Mouse (Mus musculus) layer of hippocampus, postnatal 14 days (tissue): ENCODE results near the gene Sh3bp5. TPM values are rescaled to one million over a fixed set of nuclear protein-coding genes. Genes with fewer than 3 reads are reported as not detected.

Experiments used
- total RNA-seq, 2 experiments: library from RNA; stranded (reverse); gene quantifications; 2 replicates each; pipeline ENCODE4 v1.2.3; 2021

Gene Sh3bp5
- total RNA-seq, 2 experiments from 2014 or later = 137 to 160 TPM

Other genes with a start within 250 kb of the Sh3bp5 start
- gene Tnnc1, start 227.8 kb downstream of the Sh3bp5 start, total RNA-seq = 1 to 10 TPM in 1 of 2 experiments, under 1 TPM in 1; 0.85 to 3.7 TPM
- 100 to 1,000 TPM; 433 to 449 TPM for gene Nisch, start 219.1 kb downstream of the Sh3bp5 start, total RNA-seq
- gene Sema3g, start 218.2 kb downstream of the Sh3bp5 start, total RNA-seq = 1 to 10 TPM; 5.5 to 6.4 TPM
- 1 to 10 TPM; 4.0 to 6.3 TPM for gene Phf7, start 184.8 kb downstream of the Sh3bp5 start, total RNA-seq
- 100 to 1,000 TPM; 125 to 127 TPM for gene Bap1, start 184.6 kb downstream of the Sh3bp5 start, total RNA-seq
- 1 to 10 TPM; 2.4 TPM for gene Dnah1, start 112.2 kb downstream of the Sh3bp5 start, total RNA-seq
- gene Capn7, start 99.4 kb downstream of the Sh3bp5 start, total RNA-seq = 10 to 100 TPM; 36.6 to 41.0 TPM
- 10 to 100 TPM; 12.6 to 13.0 TPM for gene Eaf1, start 58.3 kb upstream of the Sh3bp5 start, total RNA-seq
- gene Mettl6, start 59.0 kb upstream of the Sh3bp5 start, total RNA-seq = 10 to 100 TPM; 27.6 to 28.5 TPM
- gene Colq, start 155.3 kb upstream of the Sh3bp5 start, total RNA-seq = under 1 TPM; 0.32 to 0.43 TPM
- not detected for gene Gm49387, start 204.8 kb upstream of the Sh3bp5 start, total RNA-seq
- 10 to 100 TPM; 11.0 to 11.2 TPM for gene Btd, start 204.9 kb upstream of the Sh3bp5 start, total RNA-seq
- gene Hacl1, start 205.2 kb upstream of the Sh3bp5 start, total RNA-seq = 1 to 10 TPM; 7.7 to 9.9 TPM